Mouse (Mus musculus): Measurements from ENCODE around the gene Aurkaip1. TPM values are rescaled to one million over a fixed set of nuclear protein-coding genes. Genes with fewer than 3 reads are reported as not detected.

Gene Aurkaip1
- 149 and 245 TPM in 2 replicates for polyA plus RNA-seq (2012; rRNA removed; ENCODE audit: low replicate concordance)

GRCm38 (mm10) chr4:155831205-155831766 is at the start of gene Aurkaip1:
Gene Aurkaip1 (plus strand): TSS chr4:155831272.

DNA sequence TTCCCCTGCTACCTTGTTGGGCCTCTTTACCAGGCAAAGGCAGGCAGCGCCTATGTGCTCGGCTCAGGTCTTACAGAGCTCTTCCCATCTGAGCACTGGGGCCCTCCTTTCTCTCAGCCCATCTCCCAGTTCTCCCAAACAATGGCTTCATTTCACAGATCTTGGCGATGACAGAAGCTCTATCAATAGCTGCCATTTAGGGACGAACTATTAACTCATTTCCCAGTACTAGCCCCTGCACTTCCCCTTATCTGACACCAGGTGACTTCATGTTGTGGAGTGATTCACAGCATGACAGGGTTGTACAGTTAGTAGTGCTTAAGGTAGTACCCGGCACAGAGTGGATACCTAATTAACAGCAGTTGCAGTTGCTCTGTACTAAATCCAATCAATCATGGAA is 45.3 kb upstream of the Aurkaip1 start, which contains the start of gene Tmem88b:
Gene Tmem88b (minus strand): TSS at position 56 of the 400 bp plus-strand sequence.

DNA sequence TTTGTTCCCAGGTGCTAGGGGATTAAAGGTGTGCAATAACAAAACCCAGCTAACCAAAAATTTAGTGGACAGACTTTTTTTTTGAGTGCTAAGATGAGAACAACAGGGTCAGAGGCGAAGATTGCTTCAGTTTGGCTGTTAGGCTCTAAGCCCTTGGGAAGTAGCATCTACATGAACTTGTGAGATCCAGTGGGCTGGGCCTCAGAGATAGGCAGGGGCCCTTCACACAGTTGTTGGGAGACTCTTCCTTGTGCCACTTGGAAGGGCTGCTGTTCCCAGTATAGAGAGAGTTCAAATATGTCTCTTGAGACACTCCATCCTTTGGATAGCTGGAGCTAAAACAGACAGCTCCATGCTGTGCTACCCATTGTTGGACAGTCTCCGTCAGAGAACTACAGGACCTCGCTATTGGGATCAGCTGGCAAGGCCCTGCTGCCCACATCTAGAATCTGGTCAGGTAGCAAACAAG is 41.0 kb upstream of the Aurkaip1 start, which contains the start of gene Ankrd65:
Gene Ankrd65 (plus strand): TSS at position 419 of the 469 bp plus-strand sequence.

DNA sequence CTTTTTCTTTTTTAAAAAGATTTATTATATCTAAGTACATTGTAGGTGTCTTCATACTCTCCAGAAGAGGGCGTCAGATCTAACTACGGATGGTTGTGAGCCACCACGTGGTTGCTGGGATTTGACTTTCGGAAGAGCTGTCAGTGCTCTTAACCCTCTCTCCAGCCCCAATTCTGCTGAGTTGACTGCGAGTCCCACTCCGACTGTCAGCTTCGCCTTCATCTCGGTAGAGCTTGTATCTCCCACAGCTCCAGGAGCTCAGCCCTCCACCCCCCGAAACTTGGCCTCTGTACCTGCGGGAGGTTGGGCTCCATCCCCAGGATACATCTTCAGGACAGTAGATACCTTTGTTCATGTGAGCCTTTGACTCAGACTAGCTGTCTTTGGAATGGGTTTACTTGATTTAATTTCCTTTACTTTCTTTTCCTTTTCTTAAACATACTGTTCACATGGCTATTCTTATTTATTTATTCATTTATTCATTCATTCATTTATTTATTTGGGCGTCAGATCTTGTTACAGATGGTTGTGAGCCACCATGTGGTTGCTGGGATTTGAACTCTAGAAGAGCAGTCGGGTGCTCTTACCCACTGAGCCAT is 28.2 kb upstream of the Aurkaip1 start, which contains the start of gene Mrpl20:
Gene Mrpl20 (plus strand): TSS at position 138 of the 599 bp plus-strand sequence.

GRCm38 (mm10) chr4:155811929-155812664 is 19.0 kb upstream of the Aurkaip1 start, which contains the start of gene Ccnl2:
Gene Ccnl2 (plus strand): TSS chr4:155812489.

GRCm38 (mm10) chr4:155839483-155839910 is 8.4 kb downstream of the Aurkaip1 start, which contains the start of gene Mxra8:
Gene Mxra8 (plus strand): TSS chr4:155839680.

DNA sequence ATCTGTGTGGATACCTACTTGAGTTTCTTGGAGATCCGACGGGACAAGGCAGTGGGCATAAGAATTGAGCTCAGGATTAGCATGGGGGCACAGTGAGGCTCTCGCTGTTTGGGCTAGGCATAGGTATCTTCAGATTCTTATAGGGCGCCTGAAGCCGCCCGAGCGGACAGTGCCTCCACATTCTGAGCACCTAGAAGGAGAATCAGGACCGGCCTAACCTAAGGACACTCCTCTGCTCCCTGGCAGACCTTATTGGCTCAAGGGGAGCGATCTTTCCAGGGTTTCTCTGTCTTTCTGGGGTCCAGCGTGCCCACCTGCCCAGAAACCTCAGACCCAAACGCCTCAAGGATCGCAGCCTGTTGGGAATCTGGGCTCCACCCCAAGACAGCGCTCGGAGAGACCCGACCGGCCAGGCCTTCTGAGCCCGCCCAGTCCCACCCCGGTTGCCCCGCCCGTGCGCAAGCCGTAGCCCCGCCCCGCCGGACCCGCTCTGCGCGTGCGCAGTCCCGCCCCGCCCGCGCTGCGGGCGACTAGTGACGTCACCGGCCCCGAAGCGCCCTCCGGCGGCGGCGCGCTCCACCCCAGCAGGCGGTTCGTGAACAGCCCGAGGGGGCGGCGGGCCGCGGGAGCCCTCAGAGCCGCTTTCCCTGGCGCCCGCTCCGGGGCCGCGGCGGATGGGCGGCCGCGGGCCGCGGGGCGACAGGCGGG is 16.0 kb downstream of the Aurkaip1 start, which contains the start of gene Dvl1:
Gene Dvl1 (plus strand): TSS at position 532 of the 708 bp plus-strand sequence.

DNA sequence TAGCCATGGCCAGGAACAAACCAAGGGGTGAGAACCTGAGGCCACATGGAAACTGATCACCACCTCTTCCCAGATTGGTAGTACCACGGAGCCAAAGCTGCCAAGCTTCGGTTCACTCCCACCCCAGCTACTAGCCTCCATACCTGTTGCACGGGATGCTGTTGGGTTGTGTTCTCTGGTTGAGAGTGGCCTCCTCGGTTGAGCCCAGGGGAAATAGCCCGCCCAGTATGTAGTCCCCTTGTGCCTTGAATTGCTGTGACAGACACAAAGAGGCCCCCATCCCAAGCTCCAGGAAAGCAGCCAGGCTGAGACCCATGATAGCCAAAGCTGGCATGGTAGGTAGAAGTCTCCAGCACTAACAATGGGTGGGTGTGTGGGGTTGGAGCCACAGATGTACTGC is 31.9 kb downstream of the Aurkaip1 start, which contains the start of gene Tas1r3:
Gene Tas1r3 (minus strand): TSS at position 362 of the 400 bp plus-strand sequence.

GRCm38 (mm10) chr4:155869317-155870033 is 38.4 kb downstream of the Aurkaip1 start, which contains the start of the genes Cptp and Ints11:
Gene Cptp (minus strand): TSS chr4:155869440.
Gene Ints11 (plus strand): TSS chr4:155869546.

Other genes starting within 250 kb of the Aurkaip1 start
- 9.1 and 11.8 TPM in 2 replicates for gene Slc35e2, start 229.9 kb upstream of the Aurkaip1 start, polyA plus RNA-seq (2012; rRNA removed; ENCODE audit: low replicate concordance)
- 16.8 and 20.2 TPM in 2 replicates for gene Cdk11b, start 206.4 kb upstream of the Aurkaip1 start, polyA plus RNA-seq (2012; rRNA removed; ENCODE audit: low replicate concordance)
- gene Gm10563, start 185.9 kb upstream of the Aurkaip1 start, polyA plus RNA-seq (2012; rRNA removed; ENCODE audit: low replicate concordance): not detected in 2 replicates
- 52.3 and 103 TPM in 2 replicates for gene Mmp23, start 177.9 kb upstream of the Aurkaip1 start, polyA plus RNA-seq (2012; rRNA removed; ENCODE audit: low replicate concordance)
- 64.0 and 102 TPM in 2 replicates for gene Mib2, start 162.1 kb upstream of the Aurkaip1 start, polyA plus RNA-seq (2012; rRNA removed; ENCODE audit: low replicate concordance)
- 21.6 and 35.6 TPM in 2 replicates for gene Fndc10, start 136.9 kb upstream of the Aurkaip1 start, polyA plus RNA-seq (2012; rRNA removed; ENCODE audit: low replicate concordance)
- 88.8 and 157 TPM in 2 replicates for gene Ssu72, start 126.5 kb upstream of the Aurkaip1 start, polyA plus RNA-seq (2012; rRNA removed; ENCODE audit: low replicate concordance)
- gene Tmem240, start 96.5 kb upstream of the Aurkaip1 start, polyA plus RNA-seq (2012; rRNA removed; ENCODE audit: low replicate concordance): 2.1 and 2.6 TPM in 2 replicates
- 140 and 144 TPM in 2 replicates for gene Atad3a, start 70.2 kb upstream of the Aurkaip1 start, polyA plus RNA-seq (2012; rRNA removed; ENCODE audit: low replicate concordance)
- gene Vwa1, start 56.6 kb upstream of the Aurkaip1 start, polyA plus RNA-seq (2012; rRNA removed; ENCODE audit: low replicate concordance): 24.1 and 41.9 TPM in 2 replicates
- gene Tmem88b, start 45.4 kb upstream of the Aurkaip1 start, polyA plus RNA-seq (2012; rRNA removed; ENCODE audit: low replicate concordance): 1.9 and 2.6 TPM in 2 replicates
- gene Ankrd65, start 40.8 kb upstream of the Aurkaip1 start, polyA plus RNA-seq (2012; rRNA removed; ENCODE audit: low replicate concordance): 0.32 and 0.54 TPM in 2 replicates
- gene Mrpl20, start 28.4 kb upstream of the Aurkaip1 start, polyA plus RNA-seq (2012; rRNA removed; ENCODE audit: low replicate concordance): 47.4 and 59.6 TPM in 2 replicates
- 63.4 and 98.7 TPM in 2 replicates for gene Ccnl2, start 18.8 kb upstream of the Aurkaip1 start, polyA plus RNA-seq (2012; rRNA removed; ENCODE audit: low replicate concordance)
- gene Mxra8, start 8.4 kb downstream of the Aurkaip1 start, polyA plus RNA-seq (2012; rRNA removed; ENCODE audit: low replicate concordance): 274 and 383 TPM in 2 replicates
- gene Dvl1, start 16.1 kb downstream of the Aurkaip1 start, polyA plus RNA-seq (2012; rRNA removed; ENCODE audit: low replicate concordance): 153 and 223 TPM in 2 replicates
- gene Tas1r3, start 32.1 kb downstream of the Aurkaip1 start, polyA plus RNA-seq (2012; rRNA removed; ENCODE audit: low replicate concordance): 1.3 and 1.5 TPM in 2 replicates
- 32.4 and 36.2 TPM in 2 replicates for gene Cptp, start 38.2 kb downstream of the Aurkaip1 start, polyA plus RNA-seq (2012; rRNA removed; ENCODE audit: low replicate concordance)
- gene Ints11, start 38.3 kb downstream of the Aurkaip1 start, polyA plus RNA-seq (2012; rRNA removed; ENCODE audit: low replicate concordance): 33.7 and 47.4 TPM in 2 replicates
- 61.9 and 134 TPM in 2 replicates for gene Pusl1, start 60.5 kb downstream of the Aurkaip1 start, polyA plus RNA-seq (2012; rRNA removed; ENCODE audit: low replicate concordance)
- 43.7 and 50.5 TPM in 2 replicates for gene Acap3, start 60.5 kb downstream of the Aurkaip1 start, polyA plus RNA-seq (2012; rRNA removed; ENCODE audit: low replicate concordance)
- 39.4 and 89.6 TPM in 2 replicates for gene Ube2j2, start 112.6 kb downstream of the Aurkaip1 start, polyA plus RNA-seq (2012; rRNA removed; ENCODE audit: low replicate concordance)
- gene C1qtnf12, start 131.0 kb downstream of the Aurkaip1 start, polyA plus RNA-seq (2012; rRNA removed; ENCODE audit: low replicate concordance): 113 and 117 TPM in 2 replicates
- 5.2 and 10.7 TPM in 2 replicates for gene B3galt6, start 161.4 kb downstream of the Aurkaip1 start, polyA plus RNA-seq (2012; rRNA removed; ENCODE audit: low replicate concordance)
- gene Sdf4, start 161.6 kb downstream of the Aurkaip1 start, polyA plus RNA-seq (2012; rRNA removed; ENCODE audit: low replicate concordance): 61.5 and 63.6 TPM in 2 replicates
- 28.1 and 40.7 TPM in 2 replicates for gene Tnfrsf4, start 182.6 kb downstream of the Aurkaip1 start, polyA plus RNA-seq (2012; rRNA removed; ENCODE audit: low replicate concordance)
- 22.0 and 26.1 TPM in 2 replicates for gene Tnfrsf18, start 194.9 kb downstream of the Aurkaip1 start, polyA plus RNA-seq (2012; rRNA removed; ENCODE audit: low replicate concordance)
- 4.0 and 4.9 TPM in 2 replicates for gene Ttll10, start 228.1 kb downstream of the Aurkaip1 start, polyA plus RNA-seq (2012; rRNA removed; ENCODE audit: low replicate concordance)